Mouse (Mus musculus) lung, embryonic 16.5 days (tissue): ENCODE results near the gene Cyb5r1. TPM values are rescaled to one million over a fixed set of nuclear protein-coding genes. Genes with fewer than 3 reads are reported as not detected.
"Not testable (repeated sequence)": the region's sequence is repeated elsewhere in the genome, so short reads cannot be mapped to it uniquely, and the experiment has no call there.

Source experiments
- ATAC-seq: fragments of 200-750 bp; cut with Nextera tagmentation; 2 replicates; pipeline ENCODE4 v1.8.0; 2017; ENCODE audit warnings: low read depth, mild to moderate bottlenecking, moderate library complexity
- H3K27ac ChIP-seq: fragments of 300-500 bp; sonication (generic); 2 replicates; pipeline ENCODE4 v1.5.1; 2014; ENCODE audit warnings: mild to moderate bottlenecking, control low read depth, low read length
- H3K27me3 ChIP-seq: fragments of 300-500 bp; sonication (generic); 2 replicates; pipeline ENCODE4 v1.6.1; 2014; ENCODE audit warnings: low read depth, low read length, mixed read lengths; ENCODE audit not compliant: control insufficient read depth, insufficient read depth
- H3K36me3 ChIP-seq: fragments of 300-500 bp; sonication (generic); 2 replicates; pipeline ENCODE4 v1.6.1; 2014; ENCODE audit warnings: low read length; ENCODE audit not compliant: control insufficient read depth, insufficient read depth
- H3K4me1 ChIP-seq: fragments of 300-500 bp; sonication (generic); replicated peaks from 2 replicates; pipeline ENCODE4 v1.6.1; 2014; ENCODE audit warnings: low read length, mixed read lengths; ENCODE audit not compliant: control insufficient read depth, insufficient read depth
- H3K4me2 ChIP-seq: fragments of 300-500 bp; sonication (generic); 2 replicates; pipeline ENCODE4 v1.6.1; 2014; ENCODE audit warnings: low read depth, low read length, control low read depth
- H3K4me3 ChIP-seq: fragments of 300-500 bp; sonication (generic); 2 replicates; pipeline ENCODE4 v1.5.1; 2014; ENCODE audit warnings: mild to moderate bottlenecking, low read length, control low read depth
- H3K9ac ChIP-seq: fragments of 300-500 bp; sonication (generic); 2 replicates; pipeline ENCODE4 v1.6.1; 2014; ENCODE audit warnings: low read length, control low read depth
- H3K9me3 ChIP-seq: fragments of 300-500 bp; sonication (generic); 2 replicates; pipeline ENCODE4 v1.6.1; 2016; ENCODE audit warnings: low read length; ENCODE audit not compliant: control insufficient read depth
- WGBS: fragments of 180-500 bp; shearing (Covaris S2); extraction: QIAGEN DNeasy Blood & Tissue Kit; methylation state at CpG from one replicate; pipeline ENCODE4 v1.1.7; 2014; 5-methylcytosine and 5-hydroxymethylcytosine counted together
- polyA plus RNA-seq: library from polyadenylated mRNA; unstranded; fragments of >200 nt; fragmentation: Nextera tagmentation; extraction: Ambion mirVana; gene quantifications from 2 replicates; pipeline ENCODE4 v1.2.1, GENCODE M21; 2015

Cyb5r1 gene
- polyA plus RNA-seq, 1 experiment from 2014 or later = 42.5 TPM

DNA sequence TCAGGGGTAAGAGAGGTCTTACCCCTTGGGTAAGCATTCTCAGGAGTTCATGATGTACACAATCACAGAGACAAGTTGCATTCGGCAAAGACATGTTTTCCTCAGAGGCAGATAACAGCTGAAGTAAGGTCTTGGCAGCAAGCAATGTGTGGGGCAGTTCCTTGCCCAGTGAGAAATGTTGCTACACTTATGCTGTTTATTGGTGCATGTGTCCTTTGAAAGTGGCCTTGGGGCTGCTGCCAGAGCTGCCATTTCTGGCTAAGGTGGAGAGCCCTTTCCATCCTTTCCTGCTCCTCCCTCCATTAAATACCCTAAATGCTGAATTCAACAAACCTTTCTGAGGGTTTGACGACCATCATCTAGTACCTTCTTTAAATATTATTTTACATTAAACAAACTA, 40.1 kb downstream of the Cyb5r1 start:
- no peak overlapping the region for H3K27ac ChIP-seq
- WGBS = 70% methylated on average over 2 of the region's 2 CpGs

DNA sequence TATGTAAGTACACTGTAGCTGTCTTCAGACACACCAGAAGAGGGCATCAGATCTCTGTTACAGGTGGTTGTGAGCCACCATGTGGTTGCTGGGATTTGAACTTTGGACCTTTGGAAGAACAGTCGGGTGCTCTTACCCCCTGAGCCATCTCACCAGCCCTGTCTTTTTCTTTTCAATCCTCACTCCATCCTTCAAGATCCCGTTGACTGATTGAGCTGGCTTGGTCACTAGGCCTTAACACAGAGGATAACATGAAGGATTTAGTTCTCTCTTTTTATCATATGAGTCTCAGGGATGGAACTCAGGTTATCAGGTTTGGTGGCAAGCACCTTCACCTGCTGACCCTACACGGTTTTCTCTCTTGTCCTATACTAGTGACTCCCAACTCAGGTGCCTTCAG, 43.2 kb downstream of the Cyb5r1 start:
- H3K27me3 ChIP-seq, H3K4me3 ChIP-seq, H3K27ac ChIP-seq, H3K4me1 ChIP-seq, ATAC-seq, H3K36me3 ChIP-seq, H3K4me2 ChIP-seq, H3K9me3 ChIP-seq, H3K9ac ChIP-seq: not testable (repeated sequence)
- WGBS = 56% methylated on average over 3 of the region's 3 CpGs

More for the DNA sequence above, 40.1 kb downstream of the Cyb5r1 start:
- Histone ChIP-seq H3K4me3 (no peak overlapping the region), H3K36me3 (no peaks in the 10 kb centered on the region), H3K9me3 (no peaks in the 10 kb centered on the region), H3K9ac (no peak overlapping the region), H3K27me3 (no peaks in the 10 kb centered on the region), H3K4me1 (no peaks in the 10 kb centered on the region), H3K4me2 (no peak overlapping the region)
- ATAC-seq = no peak

DNA sequence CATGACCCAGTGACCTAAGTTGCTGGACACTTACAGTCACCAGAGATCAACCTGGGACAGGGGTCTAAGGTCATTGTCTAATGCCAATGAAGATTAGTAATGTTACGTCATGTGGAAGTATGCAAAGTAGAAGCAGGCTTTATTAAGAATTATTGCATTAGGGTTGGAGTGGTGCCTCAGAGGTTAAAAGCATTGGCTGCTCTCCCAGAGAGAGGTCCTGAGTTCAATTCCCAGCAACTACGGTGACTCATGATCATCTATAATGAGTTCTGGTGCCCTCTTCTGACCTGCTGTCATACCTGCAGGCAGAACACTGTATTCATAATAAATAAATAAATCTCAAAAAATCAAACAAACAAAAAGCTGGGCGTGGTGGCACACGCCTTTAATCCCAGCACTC, 44.8 kb downstream of the Cyb5r1 start:
- ATAC-seq = no peak
- H3K4me1 ChIP-seq = no peaks in the 10 kb centered on the region; the same call in 1 of the 2 replicates
- WGBS = 71% methylated on average over 4 of the region's 4 CpGs
- no peak overlapping the region for H3K27ac ChIP-seq
- H3K27me3 ChIP-seq = no peaks in the 10 kb centered on the region
- H3K4me3 ChIP-seq = no peak overlapping the region
- H3K36me3 ChIP-seq = no peaks in the 10 kb centered on the region
- no peak overlapping the region for H3K9ac ChIP-seq
- no peaks in the 10 kb centered on the region for H3K9me3 ChIP-seq
- no peak overlapping the region for H3K4me2 ChIP-seq

GRCm38 (mm10) chr1:134450986-134451385, 45.6 kb downstream of the Cyb5r1 start:
- H3K9ac ChIP-seq = no peak overlapping the region
- no peak for ATAC-seq
- peaks cover 1% of the 10 kb centered on the region for H3K4me1 ChIP-seq
- no peaks in the 10 kb centered on the region for H3K27me3 ChIP-seq
- no peak overlapping the region for H3K27ac ChIP-seq
- 49% methylated on average over 3 of the region's 3 CpGs for WGBS
- no peaks in the 10 kb centered on the region for H3K9me3 ChIP-seq
- no peak overlapping the region for H3K4me2 ChIP-seq
- no peaks in the 10 kb centered on the region for H3K36me3 ChIP-seq
- no peak overlapping the region for H3K4me3 ChIP-seq

GRCm38 (mm10) chr1:134454904-134455824, 49.8 kb downstream of the Cyb5r1 start, which contains the start of gene Klhl12:
TSS of gene Klhl12 (plus strand) at chr1:134455531.
- Histone ChIP-seq H3K9me3 (no peaks in the 10 kb centered on the region), H3K9ac (peak within 1 kb of the TSS; percentile 91), H3K27ac (peak within 1 kb of the TSS; percentile 65), H3K36me3 (peaks cover 3% of the 10 kb centered on the region; the same call in 1 of the 2 replicates), H3K4me1 (peaks cover 4% of the 10 kb centered on the region), H3K27me3 (no peaks in the 10 kb centered on the region), H3K4me3 (peak within 1 kb of the TSS; percentile 84), H3K4me2 (peak within 1 kb of the TSS; percentile 80)
- ATAC-seq = peak; percentile 95
- under 1% methylated on average over 56 of the region's 61 CpGs for WGBS

GRCm38 (mm10) chr1:134456060-134456459, 50.7 kb downstream of the Cyb5r1 start:
- peaks cover 5% of the 10 kb centered on the region; the same call in 1 of the 2 replicates for H3K36me3 ChIP-seq
- H3K4me1 ChIP-seq = peaks cover 4% of the 10 kb centered on the region
- no peak for ATAC-seq
- no peak overlapping the region for H3K27ac ChIP-seq
- peak overlapping the region; percentile 91 for H3K9ac ChIP-seq
- WGBS = 19% methylated on average over 5 of the region's 5 CpGs
- peak overlapping the region; percentile 84 for H3K4me3 ChIP-seq
- no peaks in the 10 kb centered on the region for H3K9me3 ChIP-seq
- H3K4me2 ChIP-seq = peak overlapping the region; percentile 76
- no peaks in the 10 kb centered on the region for H3K27me3 ChIP-seq

GRCm38 (mm10) chr1:134458139-134458727, 52.9 kb downstream of the Cyb5r1 start:
- Histone ChIP-seq H3K9ac (no peak overlapping the region), H3K4me3 (no peak overlapping the region), H3K27me3 (no peaks in the 10 kb centered on the region), H3K4me2 (no peak overlapping the region), H3K9me3 (no peaks in the 10 kb centered on the region), H3K36me3 (peaks cover 8% of the 10 kb centered on the region; the same call in 1 of the 2 replicates), H3K27ac (no peak overlapping the region), H3K4me1 (peaks cover 4% of the 10 kb centered on the region)
- ATAC-seq = no peak
- 90% methylated on average over 7 of the region's 7 CpGs for WGBS

GRCm38 (mm10) chr1:134460294-134461284, 55.2 kb downstream of the Cyb5r1 start:
- Histone ChIP-seq H3K4me2 (no peak overlapping the region), H3K4me3 (no peak overlapping the region), H3K27ac (no peak overlapping the region), H3K9me3 (no peaks in the 10 kb centered on the region), H3K9ac (no peak overlapping the region), H3K27me3 (no peaks in the 10 kb centered on the region), H3K36me3 (peaks cover 16% of the 10 kb centered on the region), H3K4me1 (peaks cover 4% of the 10 kb centered on the region)
- WGBS = 100% methylated on average over 1 of the region's 1 CpGs
- ATAC-seq = no peak
